Mouse (Mus musculus) fibroblast of lung, adult 2 months (primary cell): ENCODE data around the gene Sufu.

Experiments
- DNase-seq: peaks from one replicate; pipeline ENCODE4 v3.0.0-alpha.2; 2011; ENCODE audit warnings: low read depth

Sufu gene

GRCm38 (mm10) chr19:46396686-46397435, at the start of gene Sufu:
Gene Sufu (plus strand): TSS chr19:46396896.
- peak; percentile 95 for DNase-seq

- DNase-seq: no peak
Observed at GRCm38 (mm10) chr19:46347146-46347545, 49.5 kb upstream of the Sufu start.

DNA sequence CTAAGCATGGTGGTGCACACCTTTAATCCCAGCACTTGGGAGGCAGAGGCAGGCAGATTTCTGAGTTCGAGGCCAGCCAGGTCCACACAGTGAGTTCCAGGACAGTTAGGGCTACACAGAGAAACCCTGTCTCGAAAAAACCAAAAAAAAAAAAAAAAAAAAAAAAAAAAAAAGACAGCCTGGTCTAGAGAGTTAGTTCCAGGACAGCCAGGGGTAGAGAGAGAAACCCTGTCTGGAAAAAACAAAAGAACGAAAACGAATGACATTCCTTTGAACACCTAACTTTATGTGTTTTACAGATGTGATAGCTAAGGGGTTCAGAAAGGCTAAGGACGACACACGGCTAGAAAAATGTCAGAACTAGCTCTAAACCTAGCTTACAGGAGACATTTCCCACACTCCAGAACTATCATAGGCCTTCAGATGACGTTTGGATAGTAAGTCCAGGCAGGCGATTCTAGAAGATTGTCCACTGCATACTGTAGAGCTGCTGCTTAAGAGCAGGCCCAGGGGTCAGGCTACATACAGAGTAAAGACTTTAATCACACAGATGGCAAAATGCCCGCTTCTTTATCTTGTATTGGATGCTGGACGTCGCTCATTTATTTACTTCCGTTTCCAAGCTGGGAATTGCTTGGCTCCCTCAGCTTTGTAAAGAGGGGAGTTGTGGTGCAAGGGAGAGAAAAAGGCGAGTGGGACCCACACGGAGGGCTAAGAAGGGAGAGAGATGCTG, 48.6 kb upstream of the Sufu start:
- no peak for DNase-seq

DNA sequence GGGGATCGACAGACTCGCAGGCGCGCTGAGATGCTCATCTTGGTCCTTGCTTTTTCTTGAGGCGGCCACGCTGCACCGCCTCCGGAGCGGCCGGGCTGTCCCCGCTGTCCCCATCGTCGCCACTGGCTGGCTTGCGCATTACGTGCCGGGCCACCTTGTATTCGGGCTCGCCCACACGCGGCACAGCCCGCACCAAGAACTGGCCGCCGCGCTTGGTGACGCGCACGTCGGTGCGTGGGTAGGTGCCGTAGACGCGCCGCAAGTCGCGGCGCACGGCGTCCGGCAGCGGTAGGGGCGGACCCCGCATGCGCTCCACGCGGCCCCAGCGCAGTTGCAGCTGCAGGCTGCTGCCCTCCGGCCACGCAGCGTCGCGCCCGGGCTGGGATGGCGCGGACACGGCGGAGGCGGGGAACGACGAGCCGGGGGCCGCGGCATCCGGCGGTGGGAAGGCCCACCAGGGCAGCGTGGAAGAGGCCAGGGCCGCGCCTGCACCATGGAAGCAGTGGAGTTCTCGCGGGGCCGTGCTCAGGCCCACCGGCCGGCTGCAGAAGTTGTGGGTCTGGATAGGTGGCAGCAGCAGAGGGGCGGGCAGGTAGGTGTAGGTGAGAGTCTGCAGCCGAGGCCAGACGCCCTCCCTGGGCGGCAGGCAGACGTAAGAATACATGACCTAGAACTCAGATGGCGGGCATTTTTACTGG, 47.8 kb upstream of the Sufu start:
- no peak for DNase-seq

GRCm38 (mm10) chr19:46349550-46349949, 47.1 kb upstream of the Sufu start:
- no peak for DNase-seq

DNA sequence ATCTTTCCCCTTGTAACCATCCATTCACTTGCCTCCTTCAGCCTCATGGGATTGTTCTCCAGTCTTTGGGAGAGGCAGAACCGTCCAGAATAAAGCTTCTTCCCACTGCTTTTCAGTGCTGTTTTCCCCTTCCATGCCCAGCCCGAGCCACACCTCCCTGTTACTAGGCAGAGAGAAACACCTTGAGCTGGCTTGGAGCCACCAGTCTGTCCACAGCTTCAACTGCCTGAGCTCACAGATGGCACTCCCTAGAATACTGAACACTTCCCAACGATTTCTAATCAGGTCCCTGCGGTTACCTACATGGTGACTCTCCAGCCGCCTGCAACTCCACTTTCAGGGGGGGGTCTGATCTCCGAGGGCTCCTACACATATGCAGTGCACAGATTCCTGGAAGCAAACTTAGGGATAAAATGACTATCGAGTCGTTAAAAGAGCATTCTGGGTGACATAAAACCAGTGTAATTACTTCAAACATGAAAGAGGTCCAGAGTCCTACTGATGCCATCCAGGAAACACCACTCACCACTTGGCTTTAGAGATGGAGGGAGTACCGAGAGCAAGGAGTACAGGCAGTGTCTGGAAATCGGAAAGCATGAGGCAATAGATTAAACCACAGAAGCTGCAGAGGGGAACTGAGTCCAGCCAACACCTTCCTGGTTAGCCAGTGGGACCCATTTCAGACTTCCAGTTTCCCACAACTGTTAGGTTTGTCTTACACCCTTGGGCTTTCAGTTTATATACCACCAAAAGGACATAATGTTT, 46.3 kb upstream of the Sufu start, which contains the start of gene 2310034G01Rik:
2310034G01Rik (minus strand) TSS at position 135 of the 765 bp plus-strand sequence.
- DNase-seq: no peak

DNA sequence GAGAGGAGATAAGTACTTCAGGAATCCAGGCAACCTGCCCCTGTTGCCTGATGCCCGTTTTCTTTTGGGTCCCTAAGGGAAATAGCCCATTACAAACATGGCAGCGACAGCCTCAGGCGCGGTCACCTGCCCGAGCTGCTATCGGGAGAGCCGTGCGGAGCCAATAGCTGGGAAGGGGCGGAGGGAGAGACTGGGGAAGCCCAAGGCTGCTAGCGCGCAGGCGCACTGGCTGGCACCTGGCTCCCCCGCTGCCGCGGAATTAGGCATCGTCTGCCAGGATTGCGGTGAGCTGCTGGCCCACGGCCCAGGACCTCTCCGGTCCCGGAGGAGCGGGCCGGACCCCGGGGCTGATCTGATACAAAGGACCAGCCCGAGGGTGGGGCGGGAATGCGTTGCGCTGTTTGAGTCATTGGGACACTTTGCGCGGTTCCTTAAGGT, 40.0 kb upstream of the Sufu start:
- peak; percentile 69 for DNase-seq

- DNase-seq: no peak
Observed at GRCm38 (mm10) chr19:46357344-46358280, 39.1 kb upstream of the Sufu start.

DNA sequence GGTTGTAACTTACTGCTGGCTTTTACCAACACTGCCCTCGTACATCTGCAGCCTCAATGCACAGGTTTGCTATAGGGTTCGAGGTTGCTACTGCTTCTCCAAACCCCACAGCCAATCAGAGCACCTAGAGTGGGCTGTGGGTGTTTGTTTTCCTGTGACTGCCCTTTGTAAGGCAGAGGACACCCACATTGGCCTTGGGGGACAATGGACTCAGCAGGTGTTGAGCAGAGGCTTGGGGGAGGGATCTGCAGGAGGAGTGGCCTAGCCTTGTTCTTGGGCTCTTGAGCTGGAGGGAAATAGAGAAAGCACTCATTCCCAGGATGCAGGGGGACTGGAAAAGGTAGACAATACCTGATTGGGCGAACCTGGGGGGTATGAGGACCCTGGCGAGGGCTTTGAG, 38.3 kb upstream of the Sufu start:
- no peak for DNase-seq

DNA sequence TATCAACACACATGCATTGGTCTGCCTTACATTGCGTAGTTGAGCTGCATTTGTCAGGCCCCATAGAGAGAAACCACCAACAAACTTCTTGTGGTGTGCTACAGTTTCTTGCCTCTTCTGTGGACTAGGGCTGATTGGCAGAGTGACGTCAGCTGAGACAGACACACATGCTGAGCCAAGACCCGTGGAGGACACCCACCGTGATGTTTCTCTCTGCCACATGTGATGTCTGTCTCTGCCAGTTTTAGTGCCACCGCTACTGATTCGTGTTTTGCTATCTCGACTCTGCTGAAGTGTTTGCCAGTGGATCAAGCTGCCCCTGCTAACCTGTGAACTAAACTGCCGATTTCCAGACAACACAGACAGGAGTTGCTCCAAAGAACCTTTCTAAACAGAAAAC, 34.6 kb upstream of the Sufu start:
- DNase-seq: no peak

DNA sequence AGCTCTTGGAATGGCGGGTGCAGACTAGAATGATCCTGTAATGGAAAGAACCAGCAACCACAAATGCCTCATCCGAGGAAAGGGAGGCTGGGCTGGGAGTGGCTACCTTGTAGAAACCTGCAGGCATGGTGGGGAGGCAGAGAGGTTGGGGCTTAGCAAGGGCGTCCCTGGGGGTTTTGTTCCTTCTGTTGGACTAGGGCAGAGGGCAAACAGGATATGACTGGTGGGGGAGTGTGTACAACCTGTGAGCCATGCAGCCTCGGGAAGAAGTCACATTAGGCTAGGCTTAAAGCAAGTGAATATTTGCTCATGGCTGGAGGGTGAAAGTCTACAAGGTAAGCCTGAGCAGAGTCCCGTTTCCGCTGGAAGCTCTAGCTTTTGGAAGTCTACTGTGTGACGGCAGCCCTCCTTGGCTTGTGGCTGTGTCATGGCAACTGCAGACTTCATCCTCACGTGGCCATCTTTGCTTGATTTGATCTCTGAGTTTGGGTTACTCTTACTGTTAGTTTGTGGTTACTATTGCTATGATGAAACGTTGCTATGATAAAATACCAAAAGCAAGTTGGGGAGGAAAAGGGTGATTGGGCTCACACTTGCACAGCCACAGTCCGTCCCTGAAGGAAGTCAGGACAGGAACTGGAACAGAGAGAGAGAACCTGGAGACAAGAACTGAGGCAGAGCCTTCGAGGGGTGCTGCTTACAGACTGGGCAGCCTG, 33.2 kb upstream of the Sufu start:
- no peak for DNase-seq

DNA sequence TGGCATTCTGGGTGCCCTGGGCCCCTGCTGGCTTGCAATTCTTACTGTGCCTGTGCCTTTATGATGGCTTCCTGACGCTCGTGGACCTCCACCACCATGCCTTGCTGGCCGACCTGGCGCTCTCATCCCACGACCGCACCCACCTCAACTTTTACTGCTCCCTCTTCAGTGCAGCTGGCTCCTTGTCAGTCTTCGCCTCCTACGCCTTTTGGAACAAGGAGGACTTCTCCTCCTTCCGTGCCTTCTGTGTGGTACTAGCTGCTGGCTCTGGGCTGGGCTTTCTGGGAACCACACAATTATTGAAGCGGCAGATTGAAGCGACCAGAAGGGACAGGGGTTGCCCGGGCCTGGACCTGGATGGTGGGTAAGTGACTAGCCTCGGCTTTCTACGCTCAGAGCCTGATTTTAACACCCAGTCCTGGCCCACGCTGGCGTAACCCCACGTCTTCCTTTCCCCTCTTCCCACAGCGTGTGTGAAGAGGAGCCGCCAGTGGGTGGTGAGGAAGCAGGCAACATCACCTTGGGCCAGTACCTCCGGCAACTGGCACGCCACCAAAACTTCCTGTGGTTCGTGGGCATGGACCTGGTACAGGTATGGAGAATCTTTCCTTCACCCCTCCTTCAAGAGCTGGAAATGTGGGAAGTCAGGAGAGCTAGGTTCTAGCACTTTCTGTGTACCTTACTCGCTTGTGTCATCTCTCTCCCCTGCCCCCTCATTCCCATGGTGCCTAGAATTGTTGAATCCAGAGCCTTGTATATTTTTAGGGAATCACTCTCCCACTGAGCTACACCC, 28.7 kb upstream of the Sufu start:
- no peak for DNase-seq

DNA sequence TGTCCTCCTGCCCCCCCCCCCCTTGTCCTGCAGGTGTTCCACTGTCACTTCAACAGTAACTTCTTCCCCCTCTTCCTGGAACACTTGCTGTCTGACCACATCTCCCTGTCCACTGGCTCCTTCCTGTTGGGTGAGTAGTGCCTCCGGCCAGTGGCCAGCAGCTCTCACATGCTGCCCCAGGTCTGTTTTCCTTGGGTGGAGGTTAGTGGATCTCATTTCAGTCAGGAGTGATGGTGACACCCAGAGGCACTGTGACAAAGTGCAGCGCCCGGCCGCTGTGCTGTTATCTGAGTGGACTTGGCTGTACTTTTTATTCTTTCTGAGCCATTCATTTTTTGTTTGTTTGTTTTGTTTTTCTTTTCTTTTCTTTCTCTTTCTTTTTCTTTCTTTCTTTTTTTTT, 27.5 kb upstream of the Sufu start:
- peak; percentile 78 for DNase-seq

DNA sequence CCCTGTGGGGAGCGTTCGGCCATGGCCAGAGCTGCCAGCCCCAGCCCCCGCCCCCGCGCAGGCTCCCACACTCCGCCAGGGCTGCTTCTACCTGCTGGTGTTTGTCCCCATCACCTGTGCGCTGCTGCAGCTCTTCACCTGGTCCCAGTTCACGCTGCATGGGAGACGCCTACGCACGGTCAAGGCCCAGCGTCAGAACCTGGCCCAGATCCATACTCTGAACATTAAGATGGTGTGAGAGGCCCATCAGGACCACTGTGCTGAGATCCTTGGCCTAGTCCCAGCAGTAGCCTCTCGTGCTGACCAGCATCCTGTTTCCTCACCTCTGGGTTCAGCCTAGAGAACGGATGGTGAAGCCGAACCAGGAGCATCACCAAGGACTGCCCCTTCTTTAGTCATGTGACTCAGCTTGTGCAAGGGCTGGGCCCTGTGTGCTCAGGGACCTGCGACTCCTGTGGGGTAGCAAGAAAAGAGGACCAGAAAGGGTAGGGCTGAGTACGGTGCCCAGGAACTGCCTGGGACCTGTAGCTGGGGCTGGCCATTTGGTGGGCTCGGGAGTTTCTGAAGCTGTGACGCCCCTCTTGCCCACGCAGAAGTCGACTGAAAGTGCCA, 22.1 kb upstream of the Sufu start:
- DNase-seq: no peak

DNA sequence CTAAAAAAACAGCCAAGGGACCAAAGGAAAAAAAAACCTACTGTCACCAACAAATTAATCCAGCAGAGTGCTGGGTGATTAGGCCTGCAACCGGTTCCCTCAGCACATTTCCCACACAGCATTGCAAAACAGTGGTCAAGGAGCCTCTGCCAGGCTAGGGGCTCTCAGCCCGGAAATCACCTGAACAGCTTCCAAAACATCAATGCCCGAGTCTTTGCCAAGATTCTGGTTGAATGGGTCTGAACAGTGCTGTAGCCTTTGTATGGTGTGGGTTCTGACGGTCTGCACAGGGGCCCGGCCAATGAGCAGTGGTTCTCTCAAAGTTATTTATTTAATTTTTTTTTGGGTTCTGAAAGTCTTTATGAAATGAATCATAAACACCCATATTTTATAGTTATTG, 21.2 kb upstream of the Sufu start:
- DNase-seq: peak; percentile 90

- no peak for DNase-seq
Observed at GRCm38 (mm10) chr19:46375891-46376290, 20.8 kb upstream of the Sufu start.

- no peak for DNase-seq
Observed at GRCm38 (mm10) chr19:46382275-46382674, 14.4 kb upstream of the Sufu start.

GRCm38 (mm10) chr19:46389872-46390271, 6.8 kb upstream of the Sufu start:
- no peak for DNase-seq

DNA sequence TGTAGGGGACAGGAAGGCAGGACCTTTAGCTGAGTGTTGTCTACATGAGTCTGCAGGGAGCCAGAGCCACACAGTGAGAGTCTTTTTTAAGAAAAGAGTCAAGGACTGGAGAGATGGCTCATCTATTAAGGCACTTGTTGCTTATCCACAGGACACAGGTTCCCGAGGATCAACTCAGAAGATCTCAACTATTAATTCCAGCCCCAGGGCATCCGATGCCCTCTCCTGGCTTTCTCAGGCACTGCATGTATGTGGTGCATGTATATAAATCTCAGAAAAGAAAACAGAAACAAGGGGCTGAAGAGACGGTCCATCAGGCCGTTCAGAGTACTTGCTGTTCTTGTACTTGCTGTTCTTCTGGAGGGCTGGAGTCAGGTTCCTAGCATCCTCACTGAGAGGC, 4.7 kb upstream of the Sufu start:
- no peak for DNase-seq
